Mouse (Mus musculus): ENCODE results near the gene Sufu. TPM values are rescaled to one million over a fixed set of nuclear protein-coding genes. Genes with fewer than 3 reads are reported as not detected.

Gene Sufu
- polyA plus RNA-seq, 1 experiment from 2014 or later: 13.1 TPM

DNA sequence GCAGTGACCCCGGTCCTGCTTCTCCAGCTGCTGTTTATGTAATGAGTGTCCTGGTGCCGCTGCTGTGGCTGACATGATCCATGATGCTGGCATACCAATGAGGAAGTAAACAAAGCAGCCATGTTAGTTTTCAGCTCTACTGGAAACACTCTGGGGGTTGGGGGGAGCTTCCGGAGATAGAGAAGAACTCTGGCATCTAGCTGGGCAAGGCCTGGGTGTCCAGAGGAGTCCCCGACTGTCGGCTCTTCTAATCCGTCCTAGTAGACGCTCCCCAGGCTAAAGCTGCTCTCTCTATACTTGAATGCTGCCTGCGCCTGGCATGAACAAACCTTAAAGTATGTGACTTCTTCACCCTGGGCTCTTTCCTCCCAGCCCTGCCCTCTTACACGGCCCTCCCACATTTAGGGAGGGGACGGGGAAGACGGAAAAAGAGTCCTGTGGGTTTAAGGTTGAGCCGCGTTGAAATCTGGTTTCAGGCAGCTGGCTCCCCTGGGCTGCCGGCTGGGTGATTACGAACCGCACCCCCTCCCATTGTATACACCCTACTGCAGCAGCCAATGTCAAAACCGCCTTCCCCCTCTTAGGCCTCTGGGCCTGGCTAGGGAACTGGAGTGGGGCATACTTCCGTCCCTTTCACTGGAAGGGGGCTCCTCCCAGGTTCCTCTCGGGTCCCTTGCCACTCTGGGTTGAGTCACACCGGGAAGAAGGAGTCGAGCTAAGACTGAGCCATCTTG, 106.8 kb downstream of the Sufu start:
- Histone ChIP-seq H3K9me3 (ENCODE audit: low read length) (no peaks in the 10 kb centered on the region), H3K4me1 (ENCODE audit: insufficient read depth, low read depth, low read length) (peaks cover 24% of the 10 kb centered on the region), H3K9ac (replicated peaks; ENCODE audit: low read depth) (peak overlapping the region; percentile 97), H3K27ac (ENCODE audit: low read length) (peak overlapping the region; percentile 100), H3K4me2 (replicated peaks; ENCODE audit: low read depth, low read length) (peak overlapping the region; percentile 66), H3K36me3 (ENCODE audit: insufficient read depth, low read length) (peaks cover 7% of the 10 kb centered on the region; the same call in 1 of the 2 replicates), H3K27me3 (replicated peaks; ENCODE audit: insufficient read depth, low read length) (no peaks in the 10 kb centered on the region), H3K4me3 (ENCODE audit: low read depth, low read length) (peak overlapping the region; percentile 93)
- under 1% methylated on average over 21 of the region's 21 CpGs for WGBS
- peak; percentile 98 for DNase-seq (ENCODE audit: low spot score)
- ATAC-seq: peak; percentile 60
- TF ChIP-seq CTCF (IDR thresholded peaks at IDR 0.05) (no peak), EP300 (IDR thresholded peaks at IDR 0.05) (peak; percentile 57)

DNA sequence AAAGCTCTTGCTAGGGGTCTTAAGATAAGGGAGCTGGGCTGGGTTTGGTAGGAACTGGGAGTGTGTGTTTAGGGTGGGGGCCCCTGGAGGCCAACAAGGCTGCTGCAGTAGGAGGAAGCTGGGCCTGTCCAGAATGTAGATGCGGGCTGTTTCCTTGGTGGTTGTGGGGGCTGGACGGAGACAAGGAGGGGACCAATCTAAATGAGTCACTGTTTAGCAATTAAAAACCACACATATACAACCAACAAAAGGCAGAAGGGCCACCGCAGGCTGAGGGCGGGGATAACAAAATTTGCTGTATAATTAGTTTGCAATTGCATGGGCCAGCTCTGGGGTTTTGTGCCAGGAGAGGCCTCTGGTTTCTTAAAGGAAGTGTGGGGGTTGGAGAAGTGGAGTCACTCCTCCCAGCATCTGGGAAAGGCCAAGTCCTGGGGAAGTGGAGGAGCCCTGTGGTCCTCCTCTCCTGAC, 107.4 kb downstream of the Sufu start:
- peaks cover 7% of the 10 kb centered on the region; the same call in 1 of the 2 replicates for H3K36me3 ChIP-seq (ENCODE audit: insufficient read depth, low read length)

DNA sequence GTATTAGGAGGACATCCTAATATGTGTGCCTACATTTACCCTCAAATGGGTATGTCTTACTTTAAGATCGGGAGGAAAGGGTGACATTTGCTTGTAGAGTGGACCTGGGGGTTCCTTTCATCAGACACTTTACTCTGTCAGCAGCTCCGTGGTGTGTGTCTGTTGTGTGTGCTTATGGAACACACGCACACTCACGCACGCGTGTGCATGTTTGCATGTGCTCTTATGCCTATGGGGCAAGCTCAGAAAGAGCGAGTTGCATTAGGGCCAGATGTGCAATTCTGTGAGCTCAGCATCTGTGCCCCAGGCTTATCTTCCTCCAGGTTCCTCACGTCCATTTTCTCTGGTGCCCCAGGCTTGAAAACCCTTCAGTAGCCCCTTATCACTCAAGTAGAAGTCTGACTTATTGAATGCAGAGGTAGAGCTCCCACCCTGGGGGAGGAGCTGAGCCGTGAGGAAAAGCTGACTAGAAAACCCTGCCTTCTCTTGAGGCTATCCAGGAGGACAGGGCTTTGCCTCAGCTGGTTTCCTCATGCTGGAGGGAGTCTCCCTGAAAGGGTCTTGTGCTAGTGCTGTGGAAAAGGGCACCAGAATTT, 108.2 kb downstream of the Sufu start:
- no peak for ATAC-seq
- Histone ChIP-seq H3K27ac (ENCODE audit: low read length) (peak overlapping the region; percentile 100), H3K9me3 (ENCODE audit: low read length) (no peaks in the 10 kb centered on the region), H3K27me3 (replicated peaks; ENCODE audit: insufficient read depth, low read length) (no peaks in the 10 kb centered on the region), H3K4me1 (ENCODE audit: insufficient read depth, low read depth, low read length) (peaks cover 37% of the 10 kb centered on the region), H3K9ac (replicated peaks; ENCODE audit: low read depth) (peak overlapping the region; percentile 97), H3K4me2 (replicated peaks; ENCODE audit: low read depth, low read length) (peak overlapping the region; percentile 66), H3K36me3 (ENCODE audit: insufficient read depth, low read length) (peaks cover 7% of the 10 kb centered on the region; the same call in 1 of the 2 replicates), H3K4me3 (ENCODE audit: low read depth, low read length) (peak overlapping the region; percentile 93)
- 30% methylated on average over 9 of the region's 9 CpGs for WGBS
- TF ChIP-seq EP300 (IDR thresholded peaks at IDR 0.05) (no peak), CTCF (IDR thresholded peaks at IDR 0.05) (no peak)
- DNase-seq (ENCODE audit: low spot score): peak; percentile 81

More for the DNA sequence above, 107.4 kb downstream of the Sufu start:
- H3K27me3 ChIP-seq (replicated peaks; ENCODE audit: insufficient read depth, low read length): no peaks in the 10 kb centered on the region
- H3K4me3 ChIP-seq (ENCODE audit: low read depth, low read length): peak overlapping the region; percentile 93
- ATAC-seq: 0 out of 2 replicates have a peak, but pooled peaks have one; percentile 0
- H3K9ac ChIP-seq (replicated peaks; ENCODE audit: low read depth): peak overlapping the region; percentile 97
- H3K27ac ChIP-seq (ENCODE audit: low read length): peak overlapping the region; percentile 100
- TF ChIP-seq CTCF (IDR thresholded peaks at IDR 0.05): peak; percentile 61
- peak; percentile 50 for TF ChIP-seq EP300 (IDR thresholded peaks at IDR 0.05)
- peak overlapping the region; percentile 66 for H3K4me2 ChIP-seq (replicated peaks; ENCODE audit: low read depth, low read length)
- no peak for DNase-seq (ENCODE audit: low spot score)
- H3K4me1 ChIP-seq (ENCODE audit: insufficient read depth, low read depth, low read length): peaks cover 29% of the 10 kb centered on the region
- no peaks in the 10 kb centered on the region for H3K9me3 ChIP-seq (ENCODE audit: low read length)
- 0% methylated on average over 4 of the region's 4 CpGs for WGBS

DNA sequence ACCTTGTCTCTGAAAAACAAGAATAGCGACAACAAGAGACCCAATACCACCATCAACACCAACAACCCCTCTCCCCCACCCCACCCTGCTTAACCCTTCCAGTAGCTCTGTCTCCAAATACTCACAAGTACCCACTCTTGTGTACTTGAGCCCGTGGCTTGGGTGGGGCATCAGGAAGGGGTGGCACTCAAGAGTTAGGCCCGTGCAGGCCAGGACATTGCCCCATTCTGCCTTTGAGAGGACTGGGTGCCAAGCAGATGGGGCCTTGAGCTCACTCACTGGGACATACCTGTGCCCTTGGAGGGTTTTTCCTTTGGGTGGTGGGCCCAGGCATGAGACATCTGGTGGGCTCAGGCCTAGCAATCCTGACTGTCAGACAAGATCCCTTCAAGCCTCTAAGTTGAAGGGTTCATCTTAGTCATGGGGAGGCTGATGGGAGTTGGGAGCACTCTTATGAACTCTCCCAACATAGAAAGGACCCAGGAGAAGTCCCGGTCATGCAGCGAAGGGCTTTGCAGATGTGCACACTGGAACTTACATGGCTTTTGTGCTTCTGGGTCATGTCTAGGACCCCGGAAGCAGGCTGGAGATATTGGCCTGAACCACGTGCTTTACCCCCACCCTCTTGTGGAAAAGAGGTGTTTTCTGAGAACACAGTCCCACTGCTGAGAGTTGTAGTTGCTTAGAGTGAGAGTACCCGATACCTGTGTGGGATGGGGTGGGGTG, 109.1 kb downstream of the Sufu start:
- ATAC-seq (no peak), DNase-seq (ENCODE audit: low spot score) (peak; percentile 69)
- Histone ChIP-seq H3K27me3 (replicated peaks; ENCODE audit: insufficient read depth, low read length) (no peaks in the 10 kb centered on the region), H3K4me3 (ENCODE audit: low read depth, low read length) (peak overlapping the region; percentile 93), H3K9ac (replicated peaks; ENCODE audit: low read depth) (peak overlapping the region; percentile 29; the same call in 1 of the 2 replicates), H3K4me1 (ENCODE audit: insufficient read depth, low read depth, low read length) (peaks cover 44% of the 10 kb centered on the region), H3K4me2 (replicated peaks; ENCODE audit: low read depth, low read length) (peak overlapping the region; percentile 66), H3K27ac (ENCODE audit: low read length) (peak overlapping the region; percentile 100), H3K9me3 (ENCODE audit: low read length) (no peaks in the 10 kb centered on the region), H3K36me3 (ENCODE audit: insufficient read depth, low read length) (peaks cover 7% of the 10 kb centered on the region; the same call in 1 of the 2 replicates)
- WGBS: 43% methylated on average over 8 of the region's 8 CpGs
- TF ChIP-seq EP300 (IDR thresholded peaks at IDR 0.05) (peak; percentile 39; the same call in 1 of the 2 replicates), CTCF (IDR thresholded peaks at IDR 0.05) (no peak)

GRCm38 (mm10) chr19:46506372-46506717, 109.6 kb downstream of the Sufu start:
- H3K36me3 ChIP-seq (ENCODE audit: insufficient read depth, low read length): peaks cover 7% of the 10 kb centered on the region; the same call in 1 of the 2 replicates
- H3K9ac ChIP-seq (replicated peaks; ENCODE audit: low read depth): peak overlapping the region; percentile 29; the same call in 1 of the 2 replicates
- TF ChIP-seq EP300 (IDR thresholded peaks at IDR 0.05) (no peak), CTCF (IDR thresholded peaks at IDR 0.05) (no peak)
- peak overlapping the region; percentile 93 for H3K4me3 ChIP-seq (ENCODE audit: low read depth, low read length)
- H3K27me3 ChIP-seq (replicated peaks; ENCODE audit: insufficient read depth, low read length): no peaks in the 10 kb centered on the region
- ATAC-seq: no peak
- 28% methylated on average over 3 of the region's 3 CpGs for WGBS
- no peaks in the 10 kb centered on the region for H3K9me3 ChIP-seq (ENCODE audit: low read length)
- no peak for DNase-seq (ENCODE audit: low spot score)
- peaks cover 48% of the 10 kb centered on the region for H3K4me1 ChIP-seq (ENCODE audit: insufficient read depth, low read depth, low read length)
- H3K27ac ChIP-seq (ENCODE audit: low read length): peak overlapping the region; percentile 100
- H3K4me2 ChIP-seq (replicated peaks; ENCODE audit: low read depth, low read length): peak overlapping the region; percentile 66

GRCm38 (mm10) chr19:46507181-46507581, 110.5 kb downstream of the Sufu start:
- WGBS: 65% methylated on average over 8 of the region's 8 CpGs
- Histone ChIP-seq H3K36me3 (ENCODE audit: insufficient read depth, low read length) (peaks cover 7% of the 10 kb centered on the region; the same call in 1 of the 2 replicates), H3K9me3 (ENCODE audit: low read length) (no peaks in the 10 kb centered on the region), H3K4me2 (replicated peaks; ENCODE audit: low read depth, low read length) (peak overlapping the region; percentile 66), H3K27me3 (replicated peaks; ENCODE audit: insufficient read depth, low read length) (no peaks in the 10 kb centered on the region), H3K4me1 (ENCODE audit: insufficient read depth, low read depth, low read length) (peaks cover 54% of the 10 kb centered on the region), H3K4me3 (ENCODE audit: low read depth, low read length) (no peak overlapping the region), H3K27ac (ENCODE audit: low read length) (peak overlapping the region; percentile 100), H3K9ac (replicated peaks; ENCODE audit: low read depth) (peak overlapping the region; percentile 20; the same call in 1 of the 2 replicates)
- TF ChIP-seq EP300 (IDR thresholded peaks at IDR 0.05) (no peak), CTCF (IDR thresholded peaks at IDR 0.05) (no peak)
- DNase-seq (ENCODE audit: low spot score) (no peak), ATAC-seq (no peak)
